Mouse (Mus musculus) forebrain, postnatal 0 days (tissue): ENCODE measurements around the gene Nrl. TPM values are rescaled to one million over a fixed set of nuclear protein-coding genes. Genes with fewer than 3 reads are reported as not detected.

Experiments used
- ATAC-seq: fragments of 200-750 bp; cut with Nextera tagmentation; 2 replicates; pipeline ENCODE4 v1.8.0; 2017; ENCODE audit warnings: mild to moderate bottlenecking, moderate library complexity
- DNase-seq: peaks from one replicate; pipeline ENCODE4 v3.0.0-alpha.2; 2015
- H3K27ac ChIP-seq: fragments of 300-500 bp; sonication (generic); 2 replicates; pipeline ENCODE4 v1.5.1; 2014; ENCODE audit warnings: low read depth, mild to moderate bottlenecking, antibody characterized with exemption, low read length, moderate library complexity, mixed read lengths
- H3K27me3 ChIP-seq: fragments of 300-500 bp; sonication (generic); 2 replicates; pipeline ENCODE4 v1.6.1; 2014; ENCODE audit warnings: mild to moderate bottlenecking, low read length, mixed read lengths; ENCODE audit not compliant: insufficient read depth
- H3K36me3 ChIP-seq: fragments of 300-500 bp; sonication (generic); 2 replicates; pipeline ENCODE4 v1.6.1; 2014; ENCODE audit warnings: mild to moderate bottlenecking, moderate library complexity; ENCODE audit not compliant: insufficient read depth
- H3K4me1 ChIP-seq: fragments of 300-500 bp; sonication (generic); 2 replicates; pipeline ENCODE4 v1.6.1; 2014; ENCODE audit warnings: antibody characterized with exemption; ENCODE audit not compliant: insufficient read depth
- H3K4me2 ChIP-seq: fragments of 300-500 bp; sonication (generic); 2 replicates; pipeline ENCODE4 v1.6.1; 2014; ENCODE audit warnings: low read depth, mild to moderate bottlenecking, moderate library complexity
- H3K4me3 ChIP-seq: fragments of 300-500 bp; sonication (generic); 2 replicates; pipeline ENCODE4 v1.5.1; 2014; ENCODE audit warnings: low read depth, low read length, mixed read lengths
- H3K9ac ChIP-seq: fragments of 300-500 bp; sonication (generic); 2 replicates; pipeline ENCODE4 v1.6.1; 2014; ENCODE audit warnings: mild to moderate bottlenecking
- H3K9me3 ChIP-seq: fragments of 300-500 bp; sonication (generic); 2 replicates; pipeline ENCODE4 v1.6.1; 2016; ENCODE audit warnings: low read length
- CTCF ChIP-seq: sonication (generic); IDR thresholded peaks from 2 replicates; pipeline ENCODE4 v1.5.1; 2016; ENCODE audit warnings: antibody characterized with exemption, control low read depth, low read depth
- WGBS: fragments of 180-500 bp; shearing (Covaris S2); extraction: QIAGEN DNeasy Blood & Tissue Kit; methylation state at CpG from one replicate; pipeline ENCODE4 v1.1.7; 2014; 5-methylcytosine and 5-hydroxymethylcytosine counted together
- polyA plus RNA-seq: library from polyadenylated mRNA; unstranded; fragments of >200 nt; fragmentation: Nextera tagmentation; extraction: Ambion mirVana; gene quantifications from 2 replicates; pipeline ENCODE4 v1.2.1, GENCODE M21; 2015
- total RNA-seq: library from RNA; depleted of rRNA; stranded (reverse); fragments of >200 nt; gene quantifications from 2 replicates; pipeline ENCODE4 v1.2.3, GENCODE M21; 2014

Gene Nrl
- total and polyA plus RNA-seq, 2 experiments from 2014 or later = 0.21 to 2.0 TPM

- no peak overlapping the region for H3K27ac ChIP-seq
- no peaks in the 10 kb centered on the region for H3K27me3 ChIP-seq
- peaks cover 18% of the 10 kb centered on the region for H3K36me3 ChIP-seq
- no peaks in the 10 kb centered on the region for H3K9me3 ChIP-seq
- no peak for TF ChIP-seq CTCF
- no peak overlapping the region for H3K9ac ChIP-seq
- H3K4me1 ChIP-seq = no peaks in the 10 kb centered on the region
- H3K4me3 ChIP-seq = no peak overlapping the region
- H3K4me2 ChIP-seq = no peak overlapping the region
- ATAC-seq (no peak), DNase-seq (no peak)
- whole genome bisulfite sequencing = 91% methylated on average over 8 of the region's 8 CpGs
Observed at GRCm38 (mm10) chr14:55551794-55552193, 27.0 kb upstream of the Nrl start.

GRCm38 (mm10) chr14:55551347-55551746 lies 26.6 kb upstream of the Nrl start:
- DNase-seq (no peak), ATAC-seq (no peak)
- Histone ChIP-seq H3K4me3 (no peak overlapping the region), H3K4me1 (no peaks in the 10 kb centered on the region), H3K36me3 (peaks cover 20% of the 10 kb centered on the region), H3K27ac (no peak overlapping the region), H3K27me3 (no peaks in the 10 kb centered on the region), H3K9ac (no peak overlapping the region), H3K9me3 (no peaks in the 10 kb centered on the region), H3K4me2 (no peak overlapping the region)
- no peak for TF ChIP-seq CTCF
- 67% methylated on average over 5 of the region's 5 CpGs for WGBS

- Histone ChIP-seq H3K27ac (no peak overlapping the region), H3K27me3 (no peaks in the 10 kb centered on the region), H3K9me3 (no peaks in the 10 kb centered on the region), H3K4me1 (no peaks in the 10 kb centered on the region), H3K4me2 (no peak overlapping the region), H3K36me3 (peaks cover 24% of the 10 kb centered on the region), H3K9ac (no peak overlapping the region), H3K4me3 (no peak overlapping the region)
- DNase-seq (no peak), ATAC-seq (no peak)
- TF ChIP-seq CTCF = no peak
- WGBS = 67% methylated on average over 6 of the region's 6 CpGs
Observed at GRCm38 (mm10) chr14:55550191-55550590, 25.4 kb upstream of the Nrl start.

- Histone ChIP-seq H3K27ac (no peak overlapping the region), H3K4me2 (no peak overlapping the region), H3K4me1 (peaks cover 11% of the 10 kb centered on the region), H3K9me3 (no peaks in the 10 kb centered on the region), H3K36me3 (peaks cover 27% of the 10 kb centered on the region), H3K9ac (no peak overlapping the region), H3K27me3 (no peaks in the 10 kb centered on the region), H3K4me3 (no peak overlapping the region)
- WGBS = 48% methylated on average over 9 of the region's 9 CpGs
- TF ChIP-seq CTCF = no peak
- ATAC-seq (no peak), DNase-seq (no peak)
Observed at GRCm38 (mm10) chr14:55544334-55544733, 19.6 kb upstream of the Nrl start.

GRCm38 (mm10) chr14:55542268-55542667 lies 17.5 kb upstream of the Nrl start:
- 95% methylated on average over 12 of the region's 12 CpGs for WGBS
- TF ChIP-seq CTCF = no peak

GRCm38 (mm10) chr14:55540787-55541321 lies 16.1 kb upstream of the Nrl start:
- peak overlapping the region; percentile 88 for H3K4me2 ChIP-seq
- ATAC-seq (peak; percentile 54), DNase-seq (peak; percentile 84)
- H3K9ac ChIP-seq = peak overlapping the region; percentile 77
- peak overlapping the region; percentile 59 for H3K4me3 ChIP-seq
- 5% methylated on average over 10 of the region's 10 CpGs for WGBS
- no peaks in the 10 kb centered on the region for H3K27me3 ChIP-seq
- peaks cover 11% of the 10 kb centered on the region for H3K4me1 ChIP-seq
- no peaks in the 10 kb centered on the region for H3K9me3 ChIP-seq
- no peak for TF ChIP-seq CTCF
- peaks cover 7% of the 10 kb centered on the region; the same call in 1 of the 2 replicates for H3K36me3 ChIP-seq
- peak overlapping the region; percentile 85 for H3K27ac ChIP-seq

More at GRCm38 (mm10) chr14:55542268-55542667, 17.5 kb upstream of the Nrl start:
- Histone ChIP-seq H3K4me1 (peaks cover 11% of the 10 kb centered on the region), H3K27ac (no peak overlapping the region), H3K9me3 (no peaks in the 10 kb centered on the region), H3K4me2 (no peak overlapping the region), H3K36me3 (peaks cover 11% of the 10 kb centered on the region; the same call in 1 of the 2 replicates), H3K4me3 (no peak overlapping the region), H3K27me3 (no peaks in the 10 kb centered on the region), H3K9ac (no peak overlapping the region)
- no peak for ATAC-seq
- DNase-seq = no peak

GRCm38 (mm10) chr14:55540067-55540786 lies 15.4 kb upstream of the Nrl start, which contains the start of gene Pck2:
Gene Pck2, plus strand, starts transcription at chr14:55540266.
- ATAC-seq (peak; percentile 89), DNase-seq (peak; percentile 69)
- H3K4me2 ChIP-seq = peak within 1 kb of the TSS; percentile 88
- 0 out of 2 replicates have a peak, but pooled peaks have one; percentile 6 for TF ChIP-seq CTCF
- H3K9me3 ChIP-seq = no peaks in the 10 kb centered on the region
- 2% methylated on average over 32 of the region's 32 CpGs for whole genome bisulfite sequencing
- peak within 1 kb of the TSS; percentile 59 for H3K4me3 ChIP-seq
- H3K36me3 ChIP-seq = peaks cover 5% of the 10 kb centered on the region; the same call in 1 of the 2 replicates
- H3K27ac ChIP-seq = peak within 1 kb of the TSS; percentile 85
- peaks cover 11% of the 10 kb centered on the region for H3K4me1 ChIP-seq
- peak within 1 kb of the TSS; percentile 77 for H3K9ac ChIP-seq
- no peaks in the 10 kb centered on the region for H3K27me3 ChIP-seq
